Mouse (Mus musculus): ENCODE results near the gene Eid1.
A peak's percentile ranks its signal among the peaks of the same experiment; 100 is the strongest.

The Eid1 gene

GRCm38 (mm10) chr2:125672957-125673631, at the start of gene Eid1:
Gene Eid1 (plus strand): TSS chr2:125673095.
- peak; percentile 78 to 81 for DNase-seq (ENCODE audit: low spot score in 2 of 2)

- no peak for DNase-seq (ENCODE audit: low spot score in 2 of 2)
Observed at GRCm38 (mm10) chr2:125623211-125623610, 49.7 kb upstream of the Eid1 start.

GRCm38 (mm10) chr2:125624127-125624685, 48.7 kb upstream of the Eid1 start:
- DNase-seq (ENCODE audit: low spot score in 2 of 2) = no peak

GRCm38 (mm10) chr2:125624837-125625351, 48.0 kb upstream of the Eid1 start, which contains the start of gene Cep152:
Gene Cep152 (minus strand): TSS chr2:125625113.
- DNase-seq (ENCODE audit: low spot score in 2 of 2) = peak; percentile 96 to 97

DNA sequence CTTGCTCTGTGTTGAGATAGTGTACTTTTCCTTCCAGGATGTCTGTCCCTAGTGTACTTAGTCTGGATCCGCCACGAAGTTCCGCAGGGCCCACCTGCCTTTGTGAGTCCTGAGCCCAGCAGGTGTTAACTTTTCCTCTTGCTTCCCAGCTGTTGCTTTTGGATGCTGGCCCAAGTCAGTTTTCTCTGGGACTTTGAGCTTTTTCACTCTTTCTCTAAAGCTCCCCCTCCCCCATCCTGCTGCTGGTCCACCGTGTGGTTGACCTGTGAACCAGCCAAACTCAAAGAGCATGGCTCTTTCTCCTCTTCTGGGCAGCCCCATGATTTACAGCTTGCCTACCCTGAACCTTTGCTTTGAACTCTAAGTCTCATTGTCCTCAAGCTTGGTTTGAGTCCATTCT, 46.4 kb upstream of the Eid1 start:
- DNase-seq (ENCODE audit: low spot score in 2 of 2) = no peak

- no peak for DNase-seq (ENCODE audit: low spot score in 2 of 2)
Observed at GRCm38 (mm10) chr2:125628487-125628886, 44.4 kb upstream of the Eid1 start.

GRCm38 (mm10) chr2:125630010-125630409, 42.9 kb upstream of the Eid1 start:
- no peak for DNase-seq (ENCODE audit: low spot score in 2 of 2)

DNA sequence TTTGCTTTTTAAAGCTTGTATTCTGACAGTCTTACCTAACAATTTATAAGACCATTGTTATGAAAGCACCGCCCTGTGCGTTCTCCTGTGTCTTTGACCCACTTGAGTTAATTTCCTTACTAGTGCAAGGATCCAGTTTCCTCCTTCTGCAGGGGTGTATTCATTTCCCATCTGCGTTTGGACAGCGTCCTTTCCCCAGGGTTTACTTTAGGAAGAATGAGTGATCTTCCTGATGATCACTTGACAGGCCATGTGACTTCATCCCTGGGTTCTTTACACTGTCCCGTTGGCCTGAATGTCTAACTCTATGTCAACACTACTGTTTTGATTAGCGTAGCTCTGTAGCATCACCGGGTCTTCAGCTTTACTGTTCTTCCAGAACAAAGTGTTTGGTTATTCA, 35.6 kb upstream of the Eid1 start:
- DNase-seq (ENCODE audit: low spot score in 2 of 2) = no peak

DNA sequence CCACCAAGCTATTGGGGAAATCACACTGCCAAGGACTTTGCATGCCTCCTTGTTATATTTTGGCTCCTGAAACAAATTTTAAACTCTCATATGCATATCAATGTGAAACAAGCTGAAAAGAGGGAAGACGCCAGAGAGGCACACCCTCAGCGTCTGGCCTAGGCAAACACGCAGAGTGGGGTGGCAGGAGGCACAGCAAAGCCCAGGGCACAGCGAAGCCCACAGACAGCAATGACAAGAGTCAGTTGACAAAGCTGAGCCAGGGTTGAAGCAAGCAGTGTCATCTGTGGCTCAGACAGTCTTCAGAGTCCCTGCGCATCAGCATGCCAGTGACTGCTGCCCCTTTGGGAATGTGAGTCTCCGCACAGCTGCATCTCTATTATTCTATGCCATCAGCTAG, 28.0 kb upstream of the Eid1 start:
- DNase-seq (ENCODE audit: low spot score in 2 of 2) = no peak

- DNase-seq (ENCODE audit: low spot score in 2 of 2) = no peak
Observed at GRCm38 (mm10) chr2:125650038-125650437, 22.9 kb upstream of the Eid1 start.

- no peak for DNase-seq (ENCODE audit: low spot score in 2 of 2)
Observed at GRCm38 (mm10) chr2:125650742-125651352, 22.0 kb upstream of the Eid1 start.

DNA sequence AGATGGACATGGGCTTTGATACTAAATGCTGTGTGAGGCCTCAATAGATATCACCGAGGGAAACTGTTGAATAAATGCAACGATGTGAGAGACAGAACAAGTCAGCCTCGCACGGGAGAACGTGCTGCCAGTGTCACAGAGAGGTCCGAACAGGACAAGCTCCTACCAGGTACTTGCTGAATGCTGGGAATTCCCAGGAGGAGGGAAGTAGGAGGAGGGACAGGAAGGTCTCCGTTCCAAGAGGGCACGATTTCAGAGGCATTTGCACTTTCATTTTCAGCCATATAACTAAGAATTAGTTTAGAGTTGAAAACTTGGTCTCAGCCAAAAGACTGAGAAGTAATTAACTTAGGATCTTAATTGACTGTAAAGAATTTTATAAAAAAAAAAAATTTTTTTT, 21.3 kb upstream of the Eid1 start:
- DNase-seq (ENCODE audit: low spot score in 2 of 2) = no peak

DNA sequence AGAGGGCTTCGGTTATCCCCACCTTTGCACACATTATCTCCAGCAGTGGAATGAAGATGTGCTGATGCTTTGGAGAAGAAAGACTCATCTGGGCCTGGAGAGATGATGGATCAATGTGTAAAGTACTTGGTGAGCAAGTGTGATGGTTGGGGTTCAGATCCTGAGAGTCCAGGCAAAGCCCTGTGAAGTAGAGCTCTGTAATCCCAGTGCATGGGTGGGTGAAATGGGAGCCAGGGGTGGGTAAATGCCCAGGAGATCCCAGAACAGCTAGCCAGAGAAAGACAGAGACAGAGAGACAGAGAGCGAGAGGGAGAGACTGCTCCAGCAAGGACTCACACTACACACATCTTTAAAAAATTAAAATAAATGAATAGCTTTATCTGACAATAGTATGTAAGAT, 19.6 kb upstream of the Eid1 start:
- DNase-seq (ENCODE audit: low spot score in 2 of 2) = no peak

DNA sequence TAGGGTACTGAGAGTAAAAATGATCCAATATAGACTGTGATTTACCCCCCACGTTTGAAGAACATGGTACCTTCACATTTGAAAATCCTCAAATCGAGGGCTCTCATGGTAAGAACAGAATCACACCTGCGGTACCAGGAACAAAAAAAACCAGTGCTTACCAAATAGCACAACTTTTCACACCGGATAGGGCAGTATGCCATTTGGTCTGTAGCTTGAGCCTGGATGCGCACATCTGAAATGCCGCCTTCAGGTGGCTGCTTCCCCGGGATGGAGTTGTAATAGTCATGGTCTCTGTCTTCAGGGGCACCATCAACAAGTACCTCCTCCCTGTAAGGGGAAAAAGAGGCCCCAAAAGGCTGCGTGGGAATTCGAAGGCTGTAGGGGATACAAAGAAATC, 17.5 kb upstream of the Eid1 start:
- no peak for DNase-seq (ENCODE audit: low spot score in 2 of 2)

GRCm38 (mm10) chr2:125659823-125660536, 12.9 kb upstream of the Eid1 start:
- DNase-seq (ENCODE audit: low spot score in 2 of 2) = no peak

DNA sequence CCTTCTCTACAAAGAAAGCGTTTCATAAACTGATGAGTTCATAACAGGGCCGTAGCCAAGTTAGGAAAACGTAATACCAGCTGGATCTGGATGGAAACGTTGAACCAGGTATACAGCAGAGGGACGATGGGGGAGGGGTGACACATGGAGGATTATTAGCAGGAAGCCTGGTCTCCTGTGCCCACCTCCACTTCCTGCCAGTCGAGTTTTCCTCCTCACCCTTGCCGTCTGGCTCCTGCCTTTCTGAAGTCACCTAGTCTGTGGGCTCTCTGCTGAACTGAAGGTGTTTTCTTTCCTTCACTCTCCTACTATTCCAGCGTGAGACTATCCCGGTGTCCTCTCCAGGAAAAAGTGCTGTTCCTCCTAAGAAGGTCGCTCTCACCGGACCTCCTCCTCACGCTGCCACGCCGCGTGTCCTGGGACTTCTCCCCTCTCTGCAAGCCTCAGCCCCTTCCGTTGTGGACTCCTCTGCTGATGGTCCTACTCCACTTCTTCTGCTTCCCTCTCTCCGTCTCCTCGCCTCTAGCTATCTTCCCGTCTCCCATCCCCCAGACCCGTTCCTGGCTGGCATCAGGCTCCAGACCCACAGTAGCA, 12.3 kb upstream of the Eid1 start:
- no peak for DNase-seq (ENCODE audit: low spot score in 2 of 2)

DNA sequence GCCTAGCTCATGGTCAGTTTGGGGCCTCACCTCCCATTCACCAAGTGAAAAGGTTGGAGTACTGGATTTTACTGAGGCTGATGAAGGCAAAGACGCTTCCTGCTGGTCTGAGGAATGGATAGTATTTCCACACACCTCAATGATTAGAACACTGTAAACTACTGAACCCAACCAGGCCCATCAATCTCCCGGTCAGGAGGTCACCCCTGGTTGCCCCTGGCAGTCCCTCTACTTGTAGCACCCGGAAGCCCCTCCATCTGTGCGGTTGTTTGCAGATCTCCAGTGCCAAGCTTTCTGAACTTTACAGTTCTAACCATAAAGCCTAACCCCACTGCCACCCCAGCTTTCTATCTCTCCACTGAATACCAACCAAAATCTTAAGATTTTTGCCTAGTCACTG, 11.7 kb upstream of the Eid1 start:
- DNase-seq (ENCODE audit: low spot score in 2 of 2) = no peak

DNA sequence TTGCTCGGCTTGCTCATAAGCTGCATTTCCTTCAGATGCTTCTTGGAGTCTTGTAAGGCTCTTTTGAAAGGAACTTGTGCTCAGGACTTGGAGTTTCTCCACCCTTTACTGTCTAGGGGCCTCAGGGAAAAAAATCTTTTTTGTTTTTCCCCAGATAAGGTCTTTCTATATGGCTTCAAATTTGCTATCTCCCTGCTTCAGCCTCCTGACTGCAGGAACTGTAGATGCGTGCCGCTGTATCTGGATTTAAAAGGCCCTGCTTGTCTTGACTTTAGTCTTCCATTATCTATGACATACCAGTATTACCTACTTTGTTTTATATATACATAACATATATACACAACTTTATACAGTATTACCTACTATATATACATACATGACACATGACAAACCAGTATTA, 10.4 kb upstream of the Eid1 start:
- no peak for DNase-seq (ENCODE audit: low spot score in 2 of 2)

GRCm38 (mm10) chr2:125665213-125665612, 7.7 kb upstream of the Eid1 start:
- no peak for DNase-seq (ENCODE audit: low spot score in 2 of 2)

DNA sequence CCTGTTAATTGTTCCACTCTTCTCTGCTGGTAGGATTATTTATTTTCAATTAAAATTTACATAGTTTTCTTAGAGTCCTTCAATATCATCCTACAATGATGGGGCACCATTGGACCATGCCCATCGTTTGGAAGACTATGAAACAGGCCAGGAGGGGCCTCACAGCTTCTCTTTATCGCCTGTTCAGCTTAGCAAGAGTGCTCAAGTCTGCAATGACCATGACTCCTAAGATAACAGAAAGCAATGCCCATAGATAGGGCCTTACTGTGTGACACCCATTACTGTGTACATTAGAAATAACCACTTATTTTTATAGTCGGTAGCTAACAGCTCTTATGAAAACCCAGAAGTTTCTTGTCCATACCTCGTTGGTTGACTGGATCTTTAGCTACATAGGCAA, 7.0 kb upstream of the Eid1 start:
- DNase-seq (ENCODE audit: low spot score in 2 of 2) = no peak

- DNase-seq (ENCODE audit: low spot score in 2 of 2) = no peak
Observed at GRCm38 (mm10) chr2:125666668-125667067, 6.2 kb upstream of the Eid1 start.

DNA sequence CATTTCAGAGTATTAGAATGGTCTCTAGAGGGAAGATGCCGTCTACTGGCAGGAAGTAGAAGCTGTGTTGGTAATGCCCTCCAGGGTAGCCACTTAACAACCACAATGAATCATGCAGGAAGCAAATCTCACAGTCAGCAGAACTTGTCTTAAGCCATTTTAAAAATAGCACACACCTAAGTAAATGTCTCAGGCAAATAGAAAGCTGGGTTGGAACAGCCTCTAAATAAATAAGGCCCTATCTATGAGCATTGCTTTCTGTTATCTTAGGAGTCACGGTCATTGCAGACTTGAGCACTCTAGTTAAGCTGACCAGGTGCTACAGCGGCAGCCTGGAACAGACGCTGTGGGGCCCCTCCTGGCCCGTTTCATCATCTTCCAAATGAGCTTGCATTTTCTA, 5.7 kb upstream of the Eid1 start:
- DNase-seq (ENCODE audit: low spot score in 2 of 2) = no peak
